Mouse (Mus musculus) liver, embryonic 15.5 days (tissue): Measurements from ENCODE around the gene Acaa1b. TPM values are rescaled to one million over a fixed set of nuclear protein-coding genes. Genes with fewer than 3 reads are reported as not detected.

Experiments used
- ATAC-seq: fragments of 200-750 bp; cut with Nextera tagmentation; 2 replicates; pipeline ENCODE4 v1.8.0; 2017; ENCODE audit warnings: moderate number of reproducible peaks, mild to moderate bottlenecking, moderate library complexity; ENCODE audit not compliant: insufficient read depth
- H3K27ac ChIP-seq: fragments of 300-500 bp; sonication (generic); replicated peaks from 2 replicates; pipeline ENCODE4 v1.5.1; 2015; ENCODE audit warnings: mild to moderate bottlenecking, inconsistent platforms
- H3K27me3 ChIP-seq: fragments of 300-500 bp; sonication (generic); 2 replicates; pipeline ENCODE4 v1.6.1; 2015; ENCODE audit warnings: mild to moderate bottlenecking, inconsistent platforms
- H3K36me3 ChIP-seq: fragments of 300-500 bp; sonication (generic); replicated peaks from 2 replicates; pipeline ENCODE4 v1.6.1; 2015; ENCODE audit warnings: moderate library complexity, mild to moderate bottlenecking, inconsistent platforms
- H3K4me1 ChIP-seq: fragments of 300-500 bp; sonication (generic); replicated peaks from 2 replicates; pipeline ENCODE4 v1.6.1; 2015; ENCODE audit warnings: inconsistent platforms
- H3K4me2 ChIP-seq: fragments of 300-500 bp; sonication (generic); 2 replicates; pipeline ENCODE4 v1.6.1; 2015; ENCODE audit warnings: moderate library complexity, mild to moderate bottlenecking, inconsistent platforms
- H3K4me3 ChIP-seq: fragments of 300-500 bp; sonication (generic); replicated peaks from 2 replicates; pipeline ENCODE4 v1.5.1; 2015; ENCODE audit warnings: mild to moderate bottlenecking, inconsistent platforms
- H3K9ac ChIP-seq: fragments of 300-500 bp; sonication (generic); 2 replicates; pipeline ENCODE4 v1.6.1; 2015; ENCODE audit warnings: moderate library complexity, mild to moderate bottlenecking, inconsistent platforms
- H3K9me3 ChIP-seq: fragments of 300-500 bp; sonication (generic); replicated peaks from 2 replicates; pipeline ENCODE4 v1.6.1; 2016; ENCODE audit warnings: inconsistent platforms
- WGBS: fragments of 180-500 bp; shearing (Covaris S2); methylation state at CpG from one replicate; pipeline ENCODE4 v1.1.7; 2015; ENCODE audit warnings: mixed read lengths; ENCODE audit not compliant: insufficient replicate concordance; 5-methylcytosine and 5-hydroxymethylcytosine counted together
- polyA plus RNA-seq: library from polyadenylated mRNA; unstranded; fragments of >200 nt; fragmentation: Nextera tagmentation; extraction: Ambion mirVana; gene quantifications from 2 replicates; pipeline ENCODE4 v1.2.1, GENCODE M21; 2015

The Acaa1b gene
- polyA plus RNA-seq, 1 experiment from 2014 or later: 19.0 TPM

GRCm38 (mm10) chr9:119109685-119110353 lies 47.1 kb downstream of the Acaa1b start:
- Histone ChIP-seq H3K27ac (no peak overlapping the region), H3K27me3 (no peaks in the 10 kb centered on the region), H3K4me2 (no peak overlapping the region), H3K9ac (no peak overlapping the region), H3K36me3 (no peaks in the 10 kb centered on the region), H3K4me3 (no peak overlapping the region), H3K9me3 (no peaks in the 10 kb centered on the region), H3K4me1 (no peaks in the 10 kb centered on the region)
- 58% methylated on average over 12 of the region's 12 CpGs for WGBS
- no peak for ATAC-seq

GRCm38 (mm10) chr9:119107566-119107965 lies 49.3 kb downstream of the Acaa1b start:
- H3K36me3 ChIP-seq: no peaks in the 10 kb centered on the region
- 66% methylated on average over 4 of the region's 4 CpGs for WGBS
- no peak overlapping the region for H3K9ac ChIP-seq
- H3K4me2 ChIP-seq: no peak overlapping the region
- H3K4me3 ChIP-seq: no peak overlapping the region
- peaks cover 18% of the 10 kb centered on the region for H3K27me3 ChIP-seq
- H3K27ac ChIP-seq: no peak overlapping the region
- no peaks in the 10 kb centered on the region for H3K9me3 ChIP-seq
- ATAC-seq: no peak
- no peaks in the 10 kb centered on the region for H3K4me1 ChIP-seq

- ATAC-seq: no peak
- Histone ChIP-seq H3K27me3 (peaks cover 23% of the 10 kb centered on the region), H3K9ac (no peak overlapping the region), H3K9me3 (no peaks in the 10 kb centered on the region), H3K4me3 (peak overlapping the region; percentile 59), H3K36me3 (no peaks in the 10 kb centered on the region), H3K4me1 (no peaks in the 10 kb centered on the region), H3K4me2 (peak overlapping the region; percentile 75), H3K27ac (no peak overlapping the region)
- 2% methylated on average over 19 of the region's 19 CpGs for WGBS
Measured at GRCm38 (mm10) chr9:119102783-119103113, 54.1 kb downstream of the Acaa1b start.

GRCm38 (mm10) chr9:119101992-119102782 lies 54.7 kb downstream of the Acaa1b start, which contains the start of gene Dlec1:
TSS of gene Dlec1 (plus strand) at chr9:119102478.
- H3K27ac ChIP-seq: no peak within 1 kb of the TSS

GRCm38 (mm10) chr9:119100177-119100898 lies 56.6 kb downstream of the Acaa1b start:
- Histone ChIP-seq H3K9me3 (no peaks in the 10 kb centered on the region), H3K27me3 (peaks cover 37% of the 10 kb centered on the region), H3K4me3 (no peak overlapping the region), H3K4me1 (no peaks in the 10 kb centered on the region), H3K27ac (no peak overlapping the region), H3K36me3 (no peaks in the 10 kb centered on the region), H3K4me2 (no peak overlapping the region), H3K9ac (no peak overlapping the region)
- WGBS: 11% methylated on average over 15 of the region's 15 CpGs
- no peak for ATAC-seq

More at GRCm38 (mm10) chr9:119101992-119102782, 54.7 kb downstream of the Acaa1b start, which contains the start of gene Dlec1:
- peak within 1 kb of the TSS; percentile 59 for H3K4me3 ChIP-seq
- no peaks in the 10 kb centered on the region for H3K9me3 ChIP-seq
- peak; percentile 59 for ATAC-seq
- H3K4me1 ChIP-seq: no peaks in the 10 kb centered on the region
- H3K4me2 ChIP-seq: peak within 1 kb of the TSS; percentile 75
- H3K9ac ChIP-seq: no peak within 1 kb of the TSS
- no peaks in the 10 kb centered on the region for H3K36me3 ChIP-seq
- 3% methylated on average over 44 of the region's 44 CpGs for WGBS
- H3K27me3 ChIP-seq: peaks cover 23% of the 10 kb centered on the region

Other genes starting within 250 kb of the Acaa1b start
- gene Ctdspl, start 230.6 kb downstream of the Acaa1b start, polyA plus RNA-seq: 2.5 and 2.9 TPM in 2 replicates
- gene Vill, start 104.3 kb downstream of the Acaa1b start, polyA plus RNA-seq: 10.0 and 11.0 TPM in 2 replicates
- gene Plcd1, start 63.6 kb downstream of the Acaa1b start, polyA plus RNA-seq: 1.2 and 1.8 TPM in 2 replicates
- 0.06 TPM in 1 of 2 replicates, not detected in the other for gene Dlec1, start 54.6 kb downstream of the Acaa1b start, polyA plus RNA-seq
- gene Gm47289, start 2.1 kb upstream of the Acaa1b start, polyA plus RNA-seq: not detected in 2 replicates
- gene Slc22a13, start 52.0 kb upstream of the Acaa1b start, polyA plus RNA-seq: not detected in 2 replicates
- gene Oxsr1, start 165.3 kb upstream of the Acaa1b start, polyA plus RNA-seq: 4.8 and 5.6 TPM in 2 replicates
- gene Acaa1a, start 182.6 kb upstream of the Acaa1b start, polyA plus RNA-seq: 42.4 and 51.5 TPM in 2 replicates
- 15.3 and 17.0 TPM in 2 replicates for gene Myd88, start 184.3 kb upstream of the Acaa1b start, polyA plus RNA-seq
- 3.7 and 3.8 TPM in 2 replicates for gene Xylb, start 200.3 kb upstream of the Acaa1b start, polyA plus RNA-seq
- 0.07 TPM in 1 of 2 replicates, not detected in the other for gene Slc22a14, start 208.5 kb upstream of the Acaa1b start, polyA plus RNA-seq
- gene Acvr2b, start 245.0 kb upstream of the Acaa1b start, polyA plus RNA-seq: 3.2 and 3.6 TPM in 2 replicates